Mouse (Mus musculus) ES-E14 (cell line): Measurements from ENCODE around the gene Adamts16.

Experiments
- HCFC1 ChIP-seq: IDR thresholded peaks from 2 replicates; pipeline ENCODE4 v1.6.1; 2012; ENCODE audit warnings: low read length, inconsistent platforms, borderline replicate concordance; ENCODE audit not compliant: insufficient read depth
- MAFK ChIP-seq: IDR thresholded peaks from 2 replicates; pipeline ENCODE4 v1.6.1; 2014; ENCODE audit warnings: mild to moderate bottlenecking, low read depth, low read length, inconsistent platforms; ENCODE audit not compliant: insufficient read depth
- ZC3H11A ChIP-seq: IDR thresholded peaks from 2 replicates; pipeline ENCODE4 v1.6.1; 2012; ENCODE audit warnings: low read depth, mild to moderate bottlenecking, inconsistent platforms, low read length, borderline replicate concordance
- ZNF384 ChIP-seq: IDR thresholded peaks from 2 replicates; pipeline ENCODE4 v1.6.1; 2012; ENCODE audit warnings: low read depth, low read length, inconsistent platforms

DNA sequence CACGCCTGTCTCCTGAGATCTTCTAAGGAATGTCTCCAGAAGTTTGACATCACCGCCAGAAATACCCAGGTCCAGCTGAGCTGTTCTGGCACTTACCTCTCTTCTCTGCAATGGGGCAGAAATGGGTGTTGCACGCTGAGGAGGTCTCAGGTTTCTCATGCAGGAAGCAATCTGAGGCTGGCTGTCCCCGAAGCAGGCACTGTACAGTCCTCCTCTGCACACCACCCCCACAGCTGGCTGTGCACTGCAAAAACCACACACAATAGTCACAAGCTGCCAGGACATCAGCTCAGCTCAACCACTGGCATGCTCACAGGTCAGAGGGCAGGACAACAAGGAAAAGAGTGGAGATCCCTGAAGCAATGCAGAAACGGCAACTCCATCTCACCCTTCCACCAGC, 111.6 kb downstream of the Adamts16 start:
- TF ChIP-seq HCFC1, result no peak
- TF ChIP-seq MAFK, result no peak
- TF ChIP-seq ZC3H11A, result no peak
- no peak for TF ChIP-seq ZNF384
